Mouse (Mus musculus): ENCODE results near the gene Fitm1. TPM values are rescaled to one million over a fixed set of nuclear protein-coding genes. Genes with fewer than 3 reads are reported as not detected.

Fitm1 gene
- polyA plus RNA-seq, 1 experiment from 2014 or later = 2.0 TPM

Other genes with a start within 250 kb of the Fitm1 start
- 21.5 and 32.8 TPM in 2 replicates for gene Dhrs4, start 96.9 kb upstream of the Fitm1 start, polyA plus RNA-seq (2015; fragmentation: Nextera tagmentation; extraction: Ambion mirVana)
- gene Carmil3, start 85.0 kb upstream of the Fitm1 start, polyA plus RNA-seq (2015; fragmentation: Nextera tagmentation; extraction: Ambion mirVana) = 21.6 and 25.1 TPM in 2 replicates
- 17.8 and 20.0 TPM in 2 replicates for gene Cpne6, start 65.2 kb upstream of the Fitm1 start, polyA plus RNA-seq (2015; fragmentation: Nextera tagmentation; extraction: Ambion mirVana)
- 0.13 and 0.26 TPM in 2 replicates for gene Nrl, start 50.6 kb upstream of the Fitm1 start, polyA plus RNA-seq (2015; fragmentation: Nextera tagmentation; extraction: Ambion mirVana)
- 30.5 and 30.9 TPM in 2 replicates for gene Pck2, start 35.4 kb upstream of the Fitm1 start, polyA plus RNA-seq (2015; fragmentation: Nextera tagmentation; extraction: Ambion mirVana)
- gene Dcaf11, start 15.6 kb upstream of the Fitm1 start, polyA plus RNA-seq (2015; fragmentation: Nextera tagmentation; extraction: Ambion mirVana) = 98.9 and 102 TPM in 2 replicates
- gene A730061H03Rik, start 15.2 kb upstream of the Fitm1 start, polyA plus RNA-seq (2015; fragmentation: Nextera tagmentation; extraction: Ambion mirVana) = 0.46 and 0.75 TPM in 2 replicates
- gene Psme1, start 2.5 kb downstream of the Fitm1 start, polyA plus RNA-seq (2015; fragmentation: Nextera tagmentation; extraction: Ambion mirVana) = 214 and 228 TPM in 2 replicates
- gene Emc9, start 9.7 kb downstream of the Fitm1 start, polyA plus RNA-seq (2015; fragmentation: Nextera tagmentation; extraction: Ambion mirVana) = 49.3 and 56.2 TPM in 2 replicates
- 186 and 246 TPM in 2 replicates for gene Psme2, start 15.5 kb downstream of the Fitm1 start, polyA plus RNA-seq (2015; fragmentation: Nextera tagmentation; extraction: Ambion mirVana)
- 20.4 and 22.0 TPM in 2 replicates for gene Rnf31, start 16.1 kb downstream of the Fitm1 start, polyA plus RNA-seq (2015; fragmentation: Nextera tagmentation; extraction: Ambion mirVana)
- 10.4 and 13.2 TPM in 2 replicates for gene Irf9, start 28.0 kb downstream of the Fitm1 start, polyA plus RNA-seq (2015; fragmentation: Nextera tagmentation; extraction: Ambion mirVana)
- 15.1 and 16.6 TPM in 2 replicates for gene Rec8, start 42.4 kb downstream of the Fitm1 start, polyA plus RNA-seq (2015; fragmentation: Nextera tagmentation; extraction: Ambion mirVana)
- gene Ipo4, start 60.3 kb downstream of the Fitm1 start, polyA plus RNA-seq (2015; fragmentation: Nextera tagmentation; extraction: Ambion mirVana) = 110 and 121 TPM in 2 replicates
- gene Gm49378, start 62.3 kb downstream of the Fitm1 start, polyA plus RNA-seq (2015; fragmentation: Nextera tagmentation; extraction: Ambion mirVana) = 0.77 and 1.7 TPM in 2 replicates
- 62.6 and 72.5 TPM in 2 replicates for gene Tm9sf1, start 68.2 kb downstream of the Fitm1 start, polyA plus RNA-seq (2015; fragmentation: Nextera tagmentation; extraction: Ambion mirVana)
- gene Tssk4, start 74.6 kb downstream of the Fitm1 start, polyA plus RNA-seq (2015; fragmentation: Nextera tagmentation; extraction: Ambion mirVana) = 0.31 and 0.32 TPM in 2 replicates
- 76.0 and 79.8 TPM in 2 replicates for gene Mdp1, start 84.9 kb downstream of the Fitm1 start, polyA plus RNA-seq (2015; fragmentation: Nextera tagmentation; extraction: Ambion mirVana)
- 50.2 and 50.8 TPM in 2 replicates for gene Gmpr2, start 96.3 kb downstream of the Fitm1 start, polyA plus RNA-seq (2015; fragmentation: Nextera tagmentation; extraction: Ambion mirVana)
- gene Nedd8, start 96.5 kb downstream of the Fitm1 start, polyA plus RNA-seq (2015; fragmentation: Nextera tagmentation; extraction: Ambion mirVana) = 590 and 594 TPM in 2 replicates
- gene Tinf2, start 106.2 kb downstream of the Fitm1 start, polyA plus RNA-seq (2015; fragmentation: Nextera tagmentation; extraction: Ambion mirVana) = 24.9 and 28.3 TPM in 2 replicates
- gene Tgm1, start 138.3 kb downstream of the Fitm1 start, polyA plus RNA-seq (2015; fragmentation: Nextera tagmentation; extraction: Ambion mirVana) = 0.31 and 0.96 TPM in 2 replicates
- 56.7 and 65.1 TPM in 2 replicates for gene Rabggta, start 146.6 kb downstream of the Fitm1 start, polyA plus RNA-seq (2015; fragmentation: Nextera tagmentation; extraction: Ambion mirVana)
- 79.7 and 84.6 TPM in 2 replicates for gene Dhrs1, start 170.1 kb downstream of the Fitm1 start, polyA plus RNA-seq (2015; fragmentation: Nextera tagmentation; extraction: Ambion mirVana)
- gene Nop9, start 170.1 kb downstream of the Fitm1 start, polyA plus RNA-seq (2015; fragmentation: Nextera tagmentation; extraction: Ambion mirVana) = 25.1 and 31.5 TPM in 2 replicates
- 0.35 and 0.93 TPM in 2 replicates for gene Cideb, start 182.8 kb downstream of the Fitm1 start, polyA plus RNA-seq (2015; fragmentation: Nextera tagmentation; extraction: Ambion mirVana)
- gene Ltb4r2, start 185.8 kb downstream of the Fitm1 start, polyA plus RNA-seq (2015; fragmentation: Nextera tagmentation; extraction: Ambion mirVana) = 0.42 and 0.88 TPM in 2 replicates
- 0.42 and 0.80 TPM in 2 replicates for gene Ltb4r1, start 190.3 kb downstream of the Fitm1 start, polyA plus RNA-seq (2015; fragmentation: Nextera tagmentation; extraction: Ambion mirVana)
- 4.1 and 5.2 TPM in 2 replicates for gene Adcy4, start 208.5 kb downstream of the Fitm1 start, polyA plus RNA-seq (2015; fragmentation: Nextera tagmentation; extraction: Ambion mirVana)
- 2.8 and 14.2 TPM in 2 replicates for gene Ripk3, start 213.2 kb downstream of the Fitm1 start, polyA plus RNA-seq (2015; fragmentation: Nextera tagmentation; extraction: Ambion mirVana)
- gene Nfatc4, start 247.5 kb downstream of the Fitm1 start, polyA plus RNA-seq (2015; fragmentation: Nextera tagmentation; extraction: Ambion mirVana) = 9.8 and 11.5 TPM in 2 replicates